Mouse (Mus musculus) myocyte (in vitro differentiated cells): ENCODE data around the gene Prkcb. TPM values are rescaled to one million over a fixed set of nuclear protein-coding genes. Genes with fewer than 3 reads are reported as not detected.

Experiments used
- H3K27me3 ChIP-seq: one replicate; pipeline ENCODE4 v1.6.1; 2011; ENCODE audit not compliant: control insufficient read depth, insufficient read depth, insufficient read length
- H3K36me3 ChIP-seq: one replicate; pipeline ENCODE4 v1.6.1; 2011; ENCODE audit not compliant: control insufficient read depth, insufficient read depth
- H3K4me2 ChIP-seq: one replicate; pipeline ENCODE4 v1.6.1; 2011; ENCODE audit warnings: low read depth, control low read depth
- H3K4me3 ChIP-seq: one replicate; pipeline ENCODE4 v1.5.1; 2011; ENCODE audit warnings: mild to moderate bottlenecking, control low read depth, moderate library complexity
- H3K79me2 ChIP-seq: one replicate; pipeline ENCODE4 v1.6.1; 2011; ENCODE audit not compliant: control insufficient read depth, insufficient read depth
- H3ac ChIP-seq: one replicate; pipeline ENCODE4 v1.6.1; 2011; ENCODE audit not compliant: control insufficient read depth, insufficient read length
- CEBPB ChIP-seq: IDR thresholded peaks from 2 replicates; pipeline ENCODE4 v1.6.1; 2011; ENCODE audit warnings: mild to moderate bottlenecking, moderate library complexity; ENCODE audit not compliant: poor library complexity, insufficient read depth, severe bottlenecking
- E2F4 ChIP-seq: IDR thresholded peaks from one replicate; pipeline ENCODE4 v1.6.1; 2011; ENCODE audit warnings: mild to moderate bottlenecking, control low read depth, moderate library complexity; ENCODE audit not compliant: insufficient read depth
- MAX ChIP-seq: IDR thresholded peaks from one replicate; pipeline ENCODE4 v1.6.1; 2011; ENCODE audit warnings: low read depth, mild to moderate bottlenecking, control low read depth
- MYOD1 ChIP-seq, 3 experiments: IDR thresholded peaks; one replicate each; pipeline ENCODE4 v1.6.1; 2011; ENCODE audit warnings: control low read depth in 2 of 3, low read depth in 2 of 3, mild to moderate bottlenecking in 2 of 3, moderate library complexity in 1 of 3; ENCODE audit not compliant: insufficient read length in 2 of 3, control insufficient read depth in 1 of 3
- MYOG ChIP-seq, 3 experiments: IDR thresholded peaks; one replicate each; pipeline ENCODE4 v1.6.1; 2011; ENCODE audit warnings: control low read depth in 2 of 3, low read depth in 2 of 3, mild to moderate bottlenecking in 2 of 3; ENCODE audit not compliant: insufficient read length in 2 of 3, control insufficient read depth in 1 of 3, insufficient read depth in 1 of 3
- POLR2A ChIP-seq: IDR thresholded peaks from one replicate; pipeline ENCODE4 v1.6.1; 2011; ENCODE audit warnings: low read depth, mild to moderate bottlenecking, control low read depth, moderate library complexity; ENCODE audit not compliant: insufficient read length
- POLR2AphosphoS2 ChIP-seq: IDR thresholded peaks from one replicate; pipeline ENCODE4 v1.6.1; 2011; ENCODE audit warnings: low read depth, control low read depth; ENCODE audit not compliant: insufficient read length
- REST ChIP-seq: IDR thresholded peaks from one replicate; pipeline ENCODE4 v1.6.1; 2011; ENCODE audit warnings: mild to moderate bottlenecking, control low read depth, moderate library complexity; ENCODE audit not compliant: insufficient read depth, insufficient read length
- SRF ChIP-seq: IDR thresholded peaks from one replicate; pipeline ENCODE4 v1.6.1; 2011; ENCODE audit warnings: low read depth; ENCODE audit not compliant: control insufficient read depth, insufficient read length
- TCF12 ChIP-seq: IDR thresholded peaks from one replicate; pipeline ENCODE4 v1.6.1; 2011; ENCODE audit warnings: mild to moderate bottlenecking, control low read depth; ENCODE audit not compliant: poor library complexity, insufficient read depth, severe bottlenecking
- TCF3 ChIP-seq: IDR thresholded peaks from one replicate; pipeline ENCODE4 v1.6.1; 2011; ENCODE audit warnings: low read depth, control low read depth; ENCODE audit not compliant: insufficient read length
- USF1 ChIP-seq: IDR thresholded peaks from one replicate; pipeline ENCODE4 v1.6.1; 2011; ENCODE audit warnings: low read depth, mild to moderate bottlenecking, control low read depth, moderate library complexity
- polyA plus RNA-seq: library from polyadenylated mRNA; unstranded; fragments of >200 nt; fragmentation: generic; extraction: Trizol; gene quantifications from one replicate; pipeline ENCODE4 v1.2.1, GENCODE M21; 2012; ENCODE audit warnings: missing spikeins

The Prkcb gene
- polyA plus RNA-seq, 1 experiment = 2.2 TPM

- no peaks in the 10 kb centered on the region for H3K79me2 ChIP-seq
- H3K4me3 ChIP-seq = no peak overlapping the region
- H3K4me2 ChIP-seq = no peak overlapping the region
- H3K27me3 ChIP-seq = no peaks in the 10 kb centered on the region
- no peaks in the 10 kb centered on the region for H3K36me3 ChIP-seq
- H3ac ChIP-seq = no peak overlapping the region
- TF ChIP-seq E2F4 (no peak), POLR2AphosphoS2 (no peak), SRF (no peak), REST (no peak), MYOG (IDR thresholded peaks at IDR 0.05; ENCODE audit: control insufficient read depth in 1 of 3, insufficient read depth in 1 of 3, insufficient read length in 2 of 3, low read depth in 2 of 3) (no peak), TCF12 (no peak), CEBPB (no peak), MYOD1 (IDR thresholded peaks at IDR 0.05; ENCODE audit: control insufficient read depth in 1 of 3, insufficient read length in 2 of 3, low read depth in 2 of 3) (no peak), MAX (no peak), USF1 (no peak), POLR2A (no peak), TCF3 (no peak)
Measured at GRCm38 (mm10) chr7:122477566-122478564, 189.3 kb downstream of the Prkcb start.

GRCm38 (mm10) chr7:122483949-122484348, 195.4 kb downstream of the Prkcb start:
- H3K79me2 ChIP-seq = no peaks in the 10 kb centered on the region
- no peaks in the 10 kb centered on the region for H3K27me3 ChIP-seq
- no peaks in the 10 kb centered on the region for H3K36me3 ChIP-seq
- H3K4me2 ChIP-seq = no peak overlapping the region
- H3K4me3 ChIP-seq = no peak overlapping the region
- H3ac ChIP-seq = no peak overlapping the region
- no peak for TF ChIP-seq POLR2A
- no peak for TF ChIP-seq SRF
- no peak for TF ChIP-seq POLR2AphosphoS2
- TF ChIP-seq CEBPB = no peak
- no peak for TF ChIP-seq MAX
- TF ChIP-seq TCF3 = no peak
- TF ChIP-seq E2F4 = no peak

GRCm38 (mm10) chr7:122487929-122488571, 199.5 kb downstream of the Prkcb start:
- TF ChIP-seq TCF12 (no peak), POLR2AphosphoS2 (no peak), MYOG (IDR thresholded peaks at IDR 0.05; ENCODE audit: control insufficient read depth in 1 of 3, insufficient read depth in 1 of 3, insufficient read length in 2 of 3, low read depth in 2 of 3) (no peak), MYOD1 (IDR thresholded peaks at IDR 0.05; ENCODE audit: control insufficient read depth in 1 of 3, insufficient read length in 2 of 3, low read depth in 2 of 3) (no peak), CEBPB (no peak), MAX (no peak), POLR2A (no peak), SRF (no peak), E2F4 (no peak), REST (no peak), TCF3 (no peak), USF1 (no peak)
- no peaks in the 10 kb centered on the region for H3K27me3 ChIP-seq
- H3ac ChIP-seq = no peak overlapping the region
- no peak overlapping the region for H3K4me2 ChIP-seq
- no peaks in the 10 kb centered on the region for H3K36me3 ChIP-seq
- no peaks in the 10 kb centered on the region for H3K79me2 ChIP-seq
- no peak overlapping the region for H3K4me3 ChIP-seq

DNA sequence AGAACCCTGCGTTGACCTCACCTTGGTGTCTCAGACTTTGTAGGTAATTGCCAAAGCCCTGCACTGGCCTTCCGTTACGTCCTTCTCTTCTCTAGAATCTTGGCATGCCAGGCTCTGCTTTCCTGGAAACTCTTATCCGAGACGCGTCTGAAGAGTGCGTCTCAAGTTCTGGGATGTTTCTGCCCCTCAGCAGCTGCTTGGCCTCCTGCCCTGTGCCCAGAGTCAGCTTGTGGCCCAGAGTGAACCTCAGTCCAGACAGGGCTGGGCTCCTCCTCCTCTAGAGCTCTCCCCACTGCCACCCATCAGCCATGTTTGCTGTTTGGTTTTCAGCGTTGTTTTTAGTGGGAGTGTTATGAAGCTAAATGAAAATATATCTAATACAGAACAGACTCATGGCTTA, 203.5 kb downstream of the Prkcb start:
- Histone ChIP-seq H3K27me3 (no peaks in the 10 kb centered on the region), H3ac (no peak overlapping the region), H3K79me2 (no peaks in the 10 kb centered on the region), H3K4me2 (no peak overlapping the region), H3K4me3 (no peak overlapping the region), H3K36me3 (no peaks in the 10 kb centered on the region)
- TF ChIP-seq POLR2A = no peak
- TF ChIP-seq USF1 = no peak
- no peak for TF ChIP-seq MYOD1 (IDR thresholded peaks at IDR 0.05; ENCODE audit: control insufficient read depth in 1 of 3, insufficient read length in 2 of 3, low read depth in 2 of 3)
- TF ChIP-seq MYOG (IDR thresholded peaks at IDR 0.05; ENCODE audit: control insufficient read depth in 1 of 3, insufficient read depth in 1 of 3, insufficient read length in 2 of 3, low read depth in 2 of 3) = no peak
- no peak for TF ChIP-seq MAX
- no peak for TF ChIP-seq TCF3
- TF ChIP-seq TCF12 = no peak
- TF ChIP-seq E2F4 = no peak
- no peak for TF ChIP-seq CEBPB
- no peak for TF ChIP-seq REST
- no peak for TF ChIP-seq SRF
